Mouse (Mus musculus): ENCODE measurements around the gene Megf11.

Megf11 gene

GRCm38 (mm10) chr9:64594442-64594841 is 209.0 kb downstream of the Megf11 start:
- DNase-seq (ENCODE audit: low read depth, low spot score), result no peak
- Histone ChIP-seq H3K36me3 (ENCODE audit: control insufficient read depth, insufficient read depth, low read length, poor library complexity, severe bottlenecking) (no peaks in the 10 kb centered on the region), H3K27me3 (ENCODE audit: control insufficient read depth, insufficient read depth, low read length, poor library complexity, severe bottlenecking) (no peaks in the 10 kb centered on the region)

DNA sequence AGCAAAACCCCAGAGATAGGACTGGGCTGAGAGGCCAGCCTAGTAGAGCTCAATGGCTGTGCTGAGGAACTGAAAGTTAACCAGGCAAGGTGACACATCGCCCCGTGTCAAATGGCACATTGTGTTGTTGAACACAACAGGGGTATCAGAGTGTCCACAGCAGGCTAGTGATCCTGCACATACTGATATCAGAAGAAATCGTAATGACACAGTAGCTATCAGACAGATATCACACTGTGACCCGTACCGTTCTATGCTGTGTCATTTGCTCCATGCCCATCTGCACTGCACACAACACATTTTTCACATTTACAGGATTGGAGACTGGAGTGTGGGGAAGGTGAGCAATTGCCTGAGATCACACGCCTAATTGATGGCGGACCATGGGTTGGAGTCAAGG is 213.0 kb downstream of the Megf11 start:
- Histone ChIP-seq H3K36me3 (ENCODE audit: control insufficient read depth, insufficient read depth, low read length, poor library complexity, severe bottlenecking) (no peaks in the 10 kb centered on the region), H3K27me3 (ENCODE audit: control insufficient read depth, insufficient read depth, low read length, poor library complexity, severe bottlenecking) (no peaks in the 10 kb centered on the region)
- DNase-seq (ENCODE audit: low read depth, low spot score), result no peak

DNA sequence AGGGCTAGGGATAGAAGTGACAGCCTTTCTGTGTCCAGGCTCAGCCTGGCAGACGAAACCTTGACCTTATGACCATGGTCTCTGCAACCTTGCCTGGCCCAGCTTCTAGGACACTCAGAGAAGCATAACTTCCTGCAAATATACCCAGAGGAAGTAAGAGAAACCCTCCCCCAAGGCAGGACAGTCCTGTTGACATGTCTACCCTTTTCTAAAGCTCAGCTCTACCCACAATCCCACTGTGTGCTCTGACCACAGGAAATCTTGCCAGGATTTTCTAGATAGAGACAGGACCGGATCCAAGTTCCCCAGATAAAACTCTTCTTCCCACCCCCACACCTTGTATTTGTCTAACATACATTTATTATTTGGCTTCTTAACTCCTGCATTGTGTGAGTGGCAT is 215.3 kb downstream of the Megf11 start:
- no peak for DNase-seq (ENCODE audit: low read depth, low spot score)
- Histone ChIP-seq H3K36me3 (ENCODE audit: control insufficient read depth, insufficient read depth, low read length, poor library complexity, severe bottlenecking) (no peaks in the 10 kb centered on the region), H3K27me3 (ENCODE audit: control insufficient read depth, insufficient read depth, low read length, poor library complexity, severe bottlenecking) (no peaks in the 10 kb centered on the region)

DNA sequence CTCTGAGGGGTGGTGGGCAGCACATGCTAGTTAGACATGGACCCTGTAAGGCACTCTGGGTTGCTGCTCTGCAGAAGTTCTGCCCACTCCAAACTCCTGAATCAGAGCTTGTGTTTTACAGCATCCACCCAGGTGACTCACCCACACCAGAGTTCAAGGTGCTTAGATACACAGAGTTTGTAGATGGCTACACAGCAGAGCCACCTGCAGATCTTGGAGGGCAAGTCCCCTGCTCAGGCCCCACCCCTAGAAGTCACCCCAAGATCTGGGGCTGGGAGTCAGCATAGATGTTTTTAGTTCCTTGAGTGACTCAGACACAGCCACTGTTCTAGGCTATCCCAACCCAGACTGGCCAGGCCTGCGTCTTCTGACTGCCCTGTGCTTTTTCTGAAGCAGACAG is 217.5 kb downstream of the Megf11 start:
- DNase-seq (ENCODE audit: low read depth, low spot score), result no peak
- H3K36me3 ChIP-seq (ENCODE audit: control insufficient read depth, insufficient read depth, low read length, poor library complexity, severe bottlenecking), result no peaks in the 10 kb centered on the region
- no peaks in the 10 kb centered on the region for H3K27me3 ChIP-seq (ENCODE audit: control insufficient read depth, insufficient read depth, low read length, poor library complexity, severe bottlenecking)

GRCm38 (mm10) chr9:64604217-64604711 is 218.8 kb downstream of the Megf11 start:
- Histone ChIP-seq H3K36me3 (ENCODE audit: control insufficient read depth, insufficient read depth, low read length, poor library complexity, severe bottlenecking) (no peaks in the 10 kb centered on the region), H3K27me3 (ENCODE audit: control insufficient read depth, insufficient read depth, low read length, poor library complexity, severe bottlenecking) (no peaks in the 10 kb centered on the region)
- DNase-seq (ENCODE audit: low read depth, low spot score), result no peak

DNA sequence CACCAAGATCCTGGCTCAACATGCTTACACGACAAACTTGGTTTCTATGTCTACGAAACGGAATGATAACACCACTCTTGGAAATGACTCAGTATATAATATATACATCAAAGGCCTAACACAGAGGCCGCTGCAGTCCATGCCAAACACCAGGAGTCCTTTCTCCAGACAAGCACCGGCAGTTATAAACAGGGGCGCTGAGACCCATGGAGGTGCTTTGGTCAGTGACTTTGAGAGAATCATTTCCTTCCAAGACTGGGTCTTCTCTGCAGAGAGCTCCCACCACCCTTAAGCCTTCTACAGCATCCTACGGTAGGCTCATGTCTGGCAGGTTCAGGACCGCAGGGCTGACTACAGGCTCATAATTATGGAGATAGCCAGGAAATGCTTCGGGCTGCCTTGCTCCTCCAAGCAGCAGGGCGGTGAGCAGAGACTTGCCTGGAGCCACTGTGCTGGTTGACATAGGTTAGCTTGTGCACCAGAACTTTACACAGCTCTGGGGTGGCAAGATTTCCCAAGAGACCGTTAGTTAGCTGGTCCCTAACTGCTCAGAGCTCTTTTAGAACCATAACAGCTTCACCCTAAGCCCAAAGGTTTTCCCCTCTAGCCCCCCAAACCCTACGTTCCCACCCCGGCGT is 219.8 kb downstream of the Megf11 start:
- no peak for DNase-seq (ENCODE audit: low read depth, low spot score)
- no peaks in the 10 kb centered on the region for H3K36me3 ChIP-seq (ENCODE audit: control insufficient read depth, insufficient read depth, low read length, poor library complexity, severe bottlenecking)
- H3K27me3 ChIP-seq (ENCODE audit: control insufficient read depth, insufficient read depth, low read length, poor library complexity, severe bottlenecking), result no peaks in the 10 kb centered on the region

- H3K36me3 ChIP-seq (ENCODE audit: control insufficient read depth, insufficient read depth, low read length, poor library complexity, severe bottlenecking), result no peaks in the 10 kb centered on the region
- H3K27me3 ChIP-seq (ENCODE audit: control insufficient read depth, insufficient read depth, low read length, poor library complexity, severe bottlenecking), result no peaks in the 10 kb centered on the region
- no peak for DNase-seq (ENCODE audit: low read depth, low spot score)
These were observed 220.4 kb downstream of the Megf11 start for GRCm38 (mm10) chr9:64605735-64606349.

GRCm38 (mm10) chr9:64607049-64607448 is 221.6 kb downstream of the Megf11 start:
- no peak for DNase-seq (ENCODE audit: low read depth, low spot score)
- H3K36me3 ChIP-seq (ENCODE audit: control insufficient read depth, insufficient read depth, low read length, poor library complexity, severe bottlenecking), result no peaks in the 10 kb centered on the region
- H3K27me3 ChIP-seq (ENCODE audit: control insufficient read depth, insufficient read depth, low read length, poor library complexity, severe bottlenecking), result no peaks in the 10 kb centered on the region

DNA sequence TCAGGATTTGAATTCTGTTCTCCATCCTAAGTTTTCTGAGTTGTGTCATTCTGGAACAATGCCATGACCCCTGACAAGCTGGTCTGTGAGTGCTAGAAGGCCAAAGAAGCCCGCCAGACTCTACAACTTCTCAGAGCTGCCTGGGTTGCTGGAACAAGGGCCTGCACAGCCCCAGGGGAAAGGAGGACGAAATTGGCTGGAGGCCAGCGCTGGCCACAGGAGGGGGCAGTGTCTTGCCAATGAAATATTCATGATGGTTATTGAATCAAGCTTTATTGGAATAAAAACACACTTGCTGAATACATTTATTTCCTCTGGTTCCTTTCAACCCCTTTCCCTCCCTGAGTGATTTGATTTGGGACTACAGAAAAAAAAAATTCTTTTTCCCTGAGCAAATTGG is 224.1 kb downstream of the Megf11 start:
- no peaks in the 10 kb centered on the region for H3K27me3 ChIP-seq (ENCODE audit: control insufficient read depth, insufficient read depth, low read length, poor library complexity, severe bottlenecking)
- DNase-seq (ENCODE audit: low read depth, low spot score), result no peak

DNA sequence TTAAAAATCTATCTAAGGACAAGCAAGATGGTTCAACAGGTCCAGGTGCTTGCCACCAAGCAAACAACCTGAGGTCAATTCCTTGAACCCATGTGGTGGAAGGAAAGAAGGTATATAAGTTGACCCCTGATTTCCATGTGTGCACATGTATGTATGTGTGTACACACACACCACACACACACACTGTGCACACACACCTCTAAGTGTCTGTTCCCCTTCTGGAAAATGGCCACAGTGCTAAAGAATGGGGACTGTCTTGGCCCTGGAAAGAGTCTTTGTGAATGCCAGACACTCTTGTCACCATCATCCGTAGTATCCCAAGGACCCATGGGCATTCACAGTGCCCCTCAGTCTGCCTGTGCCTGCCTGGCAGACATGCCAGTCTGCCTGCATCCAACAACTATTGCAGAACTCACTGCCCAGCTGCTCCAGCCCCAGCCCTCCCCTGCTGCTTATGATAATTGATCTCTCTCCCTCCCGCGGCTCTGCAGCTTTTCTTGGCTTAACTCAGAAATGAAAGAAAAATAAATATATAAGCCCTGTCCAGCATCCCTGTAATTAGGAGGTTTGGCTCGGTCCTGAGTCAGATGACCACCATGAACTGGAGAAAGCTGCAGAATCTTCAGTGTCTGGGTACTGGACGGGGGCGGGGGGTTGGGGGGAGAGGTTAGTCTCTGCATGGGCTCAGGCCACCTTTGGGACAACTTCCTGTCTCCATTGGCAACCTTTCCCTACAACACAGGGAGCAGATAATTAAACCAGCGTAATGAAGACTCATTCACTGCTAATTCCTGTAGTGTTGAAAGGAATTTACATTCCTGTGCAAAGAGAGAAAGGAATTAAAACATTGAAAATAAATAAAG is 226.9 kb downstream of the Megf11 start:
- H3K27me3 ChIP-seq (ENCODE audit: control insufficient read depth, insufficient read depth, low read length, poor library complexity, severe bottlenecking), result no peaks in the 10 kb centered on the region
- DNase-seq (ENCODE audit: low read depth, low spot score), result no peak
- H3K36me3 ChIP-seq (ENCODE audit: control insufficient read depth, insufficient read depth, low read length, poor library complexity, severe bottlenecking), result no peaks in the 10 kb centered on the region

More for the DNA sequence above, 224.1 kb downstream of the Megf11 start:
- H3K36me3 ChIP-seq (ENCODE audit: control insufficient read depth, insufficient read depth, low read length, poor library complexity, severe bottlenecking), result no peaks in the 10 kb centered on the region

- H3K36me3 ChIP-seq (ENCODE audit: control insufficient read depth, insufficient read depth, low read length, poor library complexity, severe bottlenecking), result no peaks in the 10 kb centered on the region
- no peaks in the 10 kb centered on the region for H3K27me3 ChIP-seq (ENCODE audit: control insufficient read depth, insufficient read depth, low read length, poor library complexity, severe bottlenecking)
- peak; percentile 32 for DNase-seq (ENCODE audit: low read depth, low spot score)
These were observed 227.7 kb downstream of the Megf11 start for GRCm38 (mm10) chr9:64612984-64613649.

DNA sequence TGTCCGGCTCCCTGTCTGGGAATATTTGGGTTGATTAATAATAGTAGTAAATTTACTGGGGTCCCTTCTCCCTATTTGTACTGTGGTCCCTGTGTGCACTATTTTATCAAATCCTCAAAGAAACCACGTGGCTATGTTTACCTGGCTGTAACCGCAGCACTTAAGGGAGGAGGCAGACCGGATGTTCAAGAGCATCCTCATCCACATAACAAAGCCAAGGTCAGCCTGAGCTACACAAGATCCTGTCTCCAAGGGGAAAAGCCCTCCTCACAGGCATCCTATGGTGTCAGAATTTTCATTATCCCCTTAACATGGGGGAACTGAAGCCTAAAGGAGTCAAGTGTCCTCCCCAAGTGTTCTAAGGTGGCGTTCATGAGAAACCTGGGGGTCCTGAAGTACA is 232.0 kb downstream of the Megf11 start:
- Histone ChIP-seq H3K36me3 (ENCODE audit: control insufficient read depth, insufficient read depth, low read length, poor library complexity, severe bottlenecking) (no peaks in the 10 kb centered on the region), H3K27me3 (ENCODE audit: control insufficient read depth, insufficient read depth, low read length, poor library complexity, severe bottlenecking) (no peaks in the 10 kb centered on the region)
- DNase-seq (ENCODE audit: low read depth, low spot score), result no peak

DNA sequence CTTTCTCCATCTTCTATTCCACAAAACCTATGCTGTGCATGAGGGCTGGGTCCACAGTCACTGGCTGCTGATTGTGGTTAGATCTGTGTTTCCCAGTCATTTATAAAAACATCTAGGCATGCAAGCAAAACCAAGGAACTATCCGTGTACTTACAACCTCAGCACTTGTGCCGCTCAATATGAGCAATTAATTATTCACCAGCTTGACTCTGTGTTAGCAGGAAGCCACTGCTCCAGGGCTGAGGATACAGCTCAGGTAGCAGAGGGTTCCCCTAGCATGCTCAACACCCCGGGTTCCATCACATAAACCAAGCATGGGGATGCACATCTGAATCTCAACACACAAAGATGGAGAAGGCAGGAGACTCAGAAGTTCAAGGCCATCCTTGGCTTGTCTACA is 233.0 kb downstream of the Megf11 start:
- Histone ChIP-seq H3K27me3 (ENCODE audit: control insufficient read depth, insufficient read depth, low read length, poor library complexity, severe bottlenecking) (no peaks in the 10 kb centered on the region), H3K36me3 (ENCODE audit: control insufficient read depth, insufficient read depth, low read length, poor library complexity, severe bottlenecking) (no peaks in the 10 kb centered on the region)
- no peak for DNase-seq (ENCODE audit: low read depth, low spot score)

DNA sequence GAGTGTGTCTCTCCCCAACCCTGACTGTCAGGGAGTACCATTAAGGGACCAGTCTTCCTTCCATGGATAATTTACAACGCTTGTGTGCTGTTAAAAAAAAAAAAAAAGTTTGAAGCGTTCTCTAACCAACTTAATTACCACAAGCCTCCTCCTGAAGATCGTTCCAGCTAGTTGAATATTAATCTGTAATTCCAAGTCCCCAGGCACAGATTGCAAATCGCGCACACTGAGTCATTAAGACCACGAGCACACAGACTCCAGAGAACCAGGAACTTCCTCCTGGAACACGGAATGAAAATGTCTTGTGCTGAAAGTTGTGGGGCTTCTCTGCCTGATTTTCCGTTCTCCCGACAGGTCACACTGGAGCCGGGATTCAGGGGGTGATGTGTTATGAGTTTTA is 234.0 kb downstream of the Megf11 start:
- DNase-seq (ENCODE audit: low read depth, low spot score), result no peak
- no peaks in the 10 kb centered on the region for H3K27me3 ChIP-seq (ENCODE audit: control insufficient read depth, insufficient read depth, low read length, poor library complexity, severe bottlenecking)
- no peaks in the 10 kb centered on the region for H3K36me3 ChIP-seq (ENCODE audit: control insufficient read depth, insufficient read depth, low read length, poor library complexity, severe bottlenecking)

GRCm38 (mm10) chr9:64620596-64620995 is 235.2 kb downstream of the Megf11 start:
- H3K36me3 ChIP-seq (ENCODE audit: control insufficient read depth, insufficient read depth, low read length, poor library complexity, severe bottlenecking), result no peaks in the 10 kb centered on the region
- DNase-seq (ENCODE audit: low read depth, low spot score), result no peak
- H3K27me3 ChIP-seq (ENCODE audit: control insufficient read depth, insufficient read depth, low read length, poor library complexity, severe bottlenecking), result no peaks in the 10 kb centered on the region
